8 mouse cellular contexts compared by ENCODE assay signal in the genomic region with DNA sequence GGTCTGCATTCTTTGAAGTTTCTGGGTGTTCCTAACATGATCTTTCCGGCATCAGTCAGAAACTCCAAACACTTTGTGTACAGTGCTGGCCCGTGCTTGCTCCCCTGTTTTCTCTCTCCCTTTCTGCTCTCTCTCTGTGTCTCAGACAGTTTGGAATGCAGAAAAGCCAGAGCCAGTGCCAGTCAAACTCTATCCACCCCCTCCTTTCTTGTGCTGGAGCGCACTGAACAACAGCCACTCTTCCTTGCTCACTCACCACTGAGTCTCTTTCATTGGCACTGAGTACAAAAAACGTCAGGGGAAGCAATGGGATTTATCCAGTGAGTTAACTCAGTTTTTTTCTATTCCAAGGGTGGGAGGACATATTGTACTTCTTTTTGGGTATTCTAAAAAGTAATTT.
DNase-seq lines count a peak whose midpoint lies in the region; ATAC-seq lines count a peak whose summit lies in the region.

No protein-coding gene starts in this region.

- no peak overlapping the region for H3K9ac ChIP-seq in limb, embryonic 13.5 days
- no peak overlapping the region for H3K9ac ChIP-seq in embryonic facial prominence, embryonic 11.5 days (replicated peaks; ENCODE audit: low read length)
- H3K9ac ChIP-seq in neural tube, embryonic 12.5 days: no peak overlapping the region

- no peak overlapping the region for H3K4me3 ChIP-seq in limb, embryonic 13.5 days
- H3K4me3 ChIP-seq in limb, embryonic 10.5 days: no peak overlapping the region
- H3K4me3 ChIP-seq in embryonic facial prominence, embryonic 11.5 days (ENCODE audit: low read depth, low read length): no peak overlapping the region
- H3K4me3 ChIP-seq in heart, embryonic 10.5 days: peak overlapping the region; percentile 35
- H3K4me3 ChIP-seq in neural tube, embryonic 12.5 days: no peak overlapping the region

- no peaks in the 10 kb centered on the region for H3K27me3 ChIP-seq in limb, embryonic 13.5 days
- H3K27me3 ChIP-seq in limb, embryonic 10.5 days (ENCODE audit: low read depth, poor library complexity, severe bottlenecking): no peaks in the 10 kb centered on the region
- H3K27me3 ChIP-seq in embryonic facial prominence, embryonic 11.5 days (ENCODE audit: control insufficient read depth, insufficient read depth, low read length): no peaks in the 10 kb centered on the region
- H3K27me3 ChIP-seq in heart, embryonic 10.5 days (ENCODE audit: insufficient read depth, poor library complexity, severe bottlenecking): no peaks in the 10 kb centered on the region
- H3K27me3 ChIP-seq in neural tube, embryonic 12.5 days (replicated peaks): no peaks in the 10 kb centered on the region

- H3K9me3 ChIP-seq in limb, embryonic 13.5 days: no peaks in the 10 kb centered on the region
- H3K9me3 ChIP-seq in limb, embryonic 10.5 days (replicated peaks): no peaks in the 10 kb centered on the region
- H3K9me3 ChIP-seq in embryonic facial prominence, embryonic 11.5 days (replicated peaks; ENCODE audit: control insufficient read depth, low read length): no peaks in the 10 kb centered on the region
- no peaks in the 10 kb centered on the region for H3K9me3 ChIP-seq in heart, embryonic 10.5 days
- H3K9me3 ChIP-seq in neural tube, embryonic 12.5 days: no peaks in the 10 kb centered on the region

- no peaks in the 10 kb centered on the region for H3K36me3 ChIP-seq in limb, embryonic 13.5 days
- H3K36me3 ChIP-seq in limb, embryonic 10.5 days: no peaks in the 10 kb centered on the region
- H3K36me3 ChIP-seq in embryonic facial prominence, embryonic 11.5 days (replicated peaks; ENCODE audit: control insufficient read depth, insufficient read depth, low read depth, low read length): no peaks in the 10 kb centered on the region
- no peaks in the 10 kb centered on the region for H3K36me3 ChIP-seq in heart, embryonic 10.5 days
- no peaks in the 10 kb centered on the region for H3K36me3 ChIP-seq in neural tube, embryonic 12.5 days

- no peak overlapping the region for H3K27ac ChIP-seq in limb, embryonic 13.5 days
- no peak overlapping the region for H3K27ac ChIP-seq in limb, embryonic 10.5 days
- H3K27ac ChIP-seq in embryonic facial prominence, embryonic 11.5 days (replicated peaks; ENCODE audit: low read depth, low read length): no peak overlapping the region
- H3K27ac ChIP-seq in heart, embryonic 10.5 days: peak overlapping the region; percentile 49; the same call in 1 of the 2 replicates
- H3K27ac ChIP-seq in neural tube, embryonic 12.5 days: no peak overlapping the region

- WGBS in limb, embryonic 13.5 days: 44% methylated on average over 4 of the region's 4 CpGs
- 55% methylated on average over 4 of the region's 4 CpGs for WGBS in limb, embryonic 10.5 days
- 22% methylated on average over 4 of the region's 4 CpGs for WGBS in embryonic facial prominence, embryonic 11.5 days
- 20% methylated on average over 4 of the region's 4 CpGs for WGBS in heart, embryonic 10.5 days
- WGBS in neural tube, embryonic 12.5 days: 25% methylated on average over 4 of the region's 4 CpGs

- peak; percentile 48; the same call in 1 of the 2 replicates for ATAC-seq in limb, embryonic 13.5 days (ENCODE audit: low FRiP score, low read depth)
- ATAC-seq in embryonic facial prominence, embryonic 11.5 days (replicated peaks; ENCODE audit: insufficient number of reproducible peaks, low FRiP score, low TSS enrichment, low read depth): peak; percentile 84
- 0 out of 2 replicates have a peak, but pooled peaks have one; percentile 41 for ATAC-seq in neural tube, embryonic 12.5 days (ENCODE audit: low FRiP score, low read depth)
- no peak for ATAC-seq in CD4-positive, CD25-positive, alpha-beta regulatory T cell, adult 4 months

- H3K4me2 ChIP-seq in limb, embryonic 13.5 days (replicated peaks): no peak overlapping the region
- no peak overlapping the region for H3K4me2 ChIP-seq in embryonic facial prominence, embryonic 11.5 days (ENCODE audit: low read depth, low read length)
- no peak overlapping the region for H3K4me2 ChIP-seq in neural tube, embryonic 12.5 days (replicated peaks)

- DNase-seq in limb, embryonic 10.5 days (ENCODE audit: low spot score): no peak
- DNase-seq in embryonic facial prominence, embryonic 11.5 days (ENCODE audit: low spot score): peak; percentile 61
- peak; percentile 76 for DNase-seq in heart, embryonic 10.5 days (ENCODE audit: low spot score)
- peak; percentile 19 to 23 for DNase-seq in kidney, postnatal 36 days
- DNase-seq in B cell, adult 2 months: no peak

- no peaks in the 10 kb centered on the region for H3K4me1 ChIP-seq in limb, embryonic 13.5 days
- 0 out of 2 replicates have a peak, but pooled peaks cover 3% of the 10 kb centered on the region for H3K4me1 ChIP-seq in limb, embryonic 10.5 days
- no peaks in the 10 kb centered on the region for H3K4me1 ChIP-seq in embryonic facial prominence, embryonic 11.5 days (ENCODE audit: control insufficient read depth, insufficient read depth, low read length)
- peaks cover 6% of the 10 kb centered on the region; the same call in 1 of the 2 replicates for H3K4me1 ChIP-seq in heart, embryonic 10.5 days
- no peaks in the 10 kb centered on the region for H3K4me1 ChIP-seq in neural tube, embryonic 12.5 days

Comparison
In these comparisons a context has a peak if more than half of its experiments do, and no peak if none do; other contexts are left out.
1. DNase-seq: peak in embryonic facial prominence, embryonic 11.5 days (single experiment), heart, embryonic 10.5 days (single experiment) and kidney, postnatal 36 days (2 of 2); none in limb, embryonic 10.5 days (single experiment) and B cell, adult 2 months (0 of 2).